Mouse (Mus musculus): ENCODE results near the gene Fhad1. TPM values are rescaled to one million over a fixed set of nuclear protein-coding genes. Genes with fewer than 3 reads are reported as not detected.

Gene Fhad1
- total RNA-seq (2012; rRNA removed) (3.8 and 4.8 TPM in 2 replicates), total RNA-seq (2014; rRNA removed) (5.3 and 5.5 TPM in 2 replicates), polyA plus RNA-seq (2012; ENCODE audit: insufficient read length, low read depth) (8.6 and 10.1 TPM in 2 replicates)

- dilution Hi-C loops (cut with MboI; ENCODE audit: extremely low pct_ligation_motif_present, extremely low pct_unique_long_range_greater_than_20kb, low sequenced_read_pairs): no loop called here
- peaks cover 52% of the 10 kb centered on the region for H3K27me3 ChIP-seq (replicated peaks)
- peak within 1 kb of the TSS; percentile 76 for H3K4me2 ChIP-seq (ENCODE audit: insufficient read depth, low read depth, poor library complexity, severe bottlenecking)
Measured at GRCm38 (mm10) chr4:142014659-142015608, at the start of gene Fhad1. Fhad1 (minus strand) TSS chr4:142015082.

GRCm38 (mm10) chr4:142063057-142063534 lies 48.2 kb upstream of the Fhad1 start:
- H3K9ac ChIP-seq (ENCODE audit: insufficient read depth, low read depth): no peak overlapping the region
- no peaks in the 10 kb centered on the region for H3K27me3 ChIP-seq (replicated peaks)
- TF ChIP-seq ZKSCAN1 (IDR thresholded peaks at IDR 0.05; ENCODE audit: borderline replicate concordance, low read depth, low read length) (no peak), MAZ (IDR thresholded peaks at IDR 0.05; ENCODE audit: low read depth, low read length) (no peak), POLR2A (IDR thresholded peaks at IDR 0.05; ENCODE audit: low read depth, low read length) (no peak), NRF1 (IDR thresholded peaks at IDR 0.05; ENCODE audit: low read depth, low read length) (no peak), IRF4 (IDR thresholded peaks at IDR 0.05; ENCODE audit: low read depth, low read length) (no peak), ETS1 (conservative IDR thresholded peaks at IDR 0.05; ENCODE audit: low read depth, low read length) (no peak), KAT2A (IDR thresholded peaks at IDR 0.05; ENCODE audit: insufficient replicate concordance, low read length) (no peak), MYC (IDR thresholded peaks at IDR 0.05; ENCODE audit: low read depth, low read length) (no peak), USF1 (IDR thresholded peaks at IDR 0.05; ENCODE audit: low read depth, low read length) (no peak), HCFC1 (IDR thresholded peaks at IDR 0.05; ENCODE audit: low read depth, low read length) (no peak), CHD1 (IDR thresholded peaks at IDR 0.05; ENCODE audit: low read depth, low read length) (no peak), ZC3H11A (IDR thresholded peaks at IDR 0.05; ENCODE audit: low read depth, low read length) (no peak), JUND (conservative IDR thresholded peaks at IDR 0.05; ENCODE audit: low read depth, low read length) (no peak), TBP (conservative IDR thresholded peaks at IDR 0.05; ENCODE audit: low read depth, low read length) (no peak), ELF1 (IDR thresholded peaks at IDR 0.05; ENCODE audit: low read depth, low read length) (no peak), UBTF (IDR thresholded peaks at IDR 0.05; ENCODE audit: low read depth, low read length) (no peak)
- no peak overlapping the region for H3K27ac ChIP-seq (ENCODE audit: insufficient read depth, low read depth)
- peaks cover 0 to 22% of the 10 kb centered on the region in 2 experiments; a peak in 2 of 4 replicates for H3K4me1 ChIP-seq (ENCODE audit: control insufficient read depth in 1 of 2, insufficient read depth in 2 of 2)
- no peak for DNase-seq (ENCODE audit: extremely low read depth)
- H3K9me3 ChIP-seq (replicated peaks; ENCODE audit: low read length): no peaks in the 10 kb centered on the region
- peaks cover 0 to 2% of the 10 kb centered on the region in 2 experiments for H3K36me3 ChIP-seq (replicated peaks in 1 of 2; ENCODE audit: control insufficient read depth in 1 of 2, insufficient read depth in 1 of 2, low read length in 1 of 2)
- in situ Hi-C loops (cut with MboI; ENCODE audit: low pct_ligation_motif_present, low pct_unique_long_range_greater_than_20kb, low sequenced_read_pairs) (no loop called here), dilution Hi-C loops (cut with MboI; ENCODE audit: extremely low pct_ligation_motif_present, extremely low pct_unique_long_range_greater_than_20kb, low sequenced_read_pairs) (no loop called here)
- H3K4me3 ChIP-seq (replicated peaks in 1 of 3; ENCODE audit: low read depth in 2 of 3, low read length in 2 of 3, poor library complexity in 1 of 3): no peak overlapping the region
- no peaks in the 10 kb centered on the region for H3K79me2 ChIP-seq (replicated peaks; ENCODE audit: control insufficient read depth, extremely low read depth, insufficient read depth, poor library complexity, severe bottlenecking)
- no peak overlapping the region for H3K4me2 ChIP-seq (ENCODE audit: insufficient read depth, low read depth, poor library complexity, severe bottlenecking)

More at GRCm38 (mm10) chr4:142014659-142015608, at the start of gene Fhad1:
- peak; percentile 82 for DNase-seq (ENCODE audit: extremely low read depth)
- Histone ChIP-seq H3K9ac (ENCODE audit: insufficient read depth, low read depth) (no peak within 1 kb of the TSS), H3K79me2 (replicated peaks; ENCODE audit: control insufficient read depth, extremely low read depth, insufficient read depth, poor library complexity, severe bottlenecking) (no peaks in the 10 kb centered on the region), H3K4me1 (ENCODE audit: control insufficient read depth in 1 of 2, insufficient read depth in 2 of 2) (peaks cover 12 to 28% of the 10 kb centered on the region in 2 experiments), H3K9me3 (replicated peaks; ENCODE audit: low read length) (no peaks in the 10 kb centered on the region), H3K4me3 (replicated peaks in 1 of 3; ENCODE audit: low read depth in 2 of 3, low read length in 2 of 3, poor library complexity in 1 of 3) (peak within 1 kb of the TSS; percentile 8 to 37 (median 13)), H3K27ac (ENCODE audit: insufficient read depth, low read depth) (no peak within 1 kb of the TSS), H3K36me3 (replicated peaks in 1 of 2; ENCODE audit: control insufficient read depth in 1 of 2, insufficient read depth in 1 of 2, low read length in 1 of 2) (no peaks in the 10 kb centered on the region)
- in situ Hi-C loops (cut with MboI; ENCODE audit: low pct_ligation_motif_present, low pct_unique_long_range_greater_than_20kb, low sequenced_read_pairs): loop anchor here (5.0 to 25.0 kb wide), 2 partner anchors 62 to 997 kb away; no protein-coding TSS in a partner anchor
- TF ChIP-seq MAFK (IDR thresholded peaks at IDR 0.05; ENCODE audit: insufficient replicate concordance, low read length) (no peak), NRF1 (IDR thresholded peaks at IDR 0.05; ENCODE audit: low read depth, low read length) (peak; percentile 51; the same call in 1 of the 2 replicates), ELF1 (IDR thresholded peaks at IDR 0.05; ENCODE audit: low read depth, low read length) (0 out of 2 replicates have a peak, but pooled peaks have one; percentile 34), MXI1 (IDR thresholded peaks at IDR 0.05; ENCODE audit: low read depth, low read length) (peak; percentile 96), MAX (IDR thresholded peaks at IDR 0.05; ENCODE audit: low read length) (no peak), ETS1 (conservative IDR thresholded peaks at IDR 0.05; ENCODE audit: low read depth, low read length) (no peak), RAD21 (IDR thresholded peaks at IDR 0.05; ENCODE audit: low read depth, low read length) (no peak), MEF2A (IDR thresholded peaks at IDR 0.05; ENCODE audit: borderline replicate concordance, low read depth, low read length) (no peak), NELFE (IDR thresholded peaks at IDR 0.05; ENCODE audit: low read depth, low read length) (no peak), BHLHE40 (IDR thresholded peaks at IDR 0.05; ENCODE audit: low read depth, low read length) (peak; percentile 33), CTCF (conservative IDR thresholded peaks at IDR 0.05 in 1 of 2, IDR thresholded peaks at IDR 0.05 in 1 of 2; ENCODE audit: low read depth in 2 of 2, low read length in 2 of 2) (no peak), IRF4 (IDR thresholded peaks at IDR 0.05; ENCODE audit: low read depth, low read length) (peak; percentile 30), RCOR1 (conservative IDR thresholded peaks at IDR 0.05; ENCODE audit: low read depth, low read length) (no peak), GABPA (IDR thresholded peaks at IDR 0.05; ENCODE audit: insufficient replicate concordance, low read depth, low read length) (no peak), SIN3A (IDR thresholded peaks at IDR 0.05; ENCODE audit: low read length) (peak; percentile 82; the same call in 1 of the 2 replicates), EP300 (IDR thresholded peaks at IDR 0.05; ENCODE audit: low read length) (peak; percentile 32; the same call in 1 of the 2 replicates), CHD1 (IDR thresholded peaks at IDR 0.05; ENCODE audit: low read depth, low read length) (no peak), TCF12 (IDR thresholded peaks at IDR 0.05; ENCODE audit: low read depth, low read length) (0 out of 2 replicates have a peak, but pooled peaks have one; percentile 36)
